Mouse (Mus musculus) erythroblast, embryonic 14.5 days (primary cell): ENCODE data around the gene Fcgr2b.

ENCODE experiments used
- GATA1 ChIP-seq: IDR thresholded peaks from 2 replicates; pipeline ENCODE4 v1.6.1; 2012; ENCODE audit warnings: low read length, inconsistent platforms, mixed read lengths
- TAL1 ChIP-seq: IDR thresholded peaks from 3 replicates; pipeline ENCODE4 v1.6.1; 2012; ENCODE audit warnings: low read length, inconsistent platforms, mixed read lengths

DNA sequence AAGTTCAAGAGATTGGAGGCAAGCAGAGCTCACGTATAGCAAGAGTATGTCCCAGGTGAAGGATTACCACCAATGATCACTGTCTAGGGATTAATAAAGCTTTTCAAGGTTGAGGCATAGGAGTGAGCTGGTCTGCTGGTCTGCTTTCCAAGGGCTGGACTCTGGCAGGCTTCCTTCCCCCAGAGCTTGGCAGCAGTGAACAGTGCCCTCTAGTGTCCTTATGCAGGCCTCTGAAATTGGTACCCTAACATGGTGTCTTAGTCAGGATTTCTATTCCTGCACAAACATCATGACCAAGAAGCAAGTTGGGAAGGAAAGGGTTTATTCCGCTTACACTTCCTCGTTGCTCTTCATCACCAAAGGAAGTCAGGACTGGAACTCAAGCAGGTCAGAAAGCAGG, 20.4 kb upstream of the Fcgr2b start:
- TF ChIP-seq GATA1 = no peak
- no peak for TF ChIP-seq TAL1
